Mouse (Mus musculus) embryonic stem cell, embryonic (primary cell): ENCODE results near the gene P2rx5.

Experiments
- CTCF ChIA-PET, 4 experiments: fragments of 300-600 bp in 2 of 4; fragments of 350-600 bp in 2 of 4; sonication (Branson Sonifier 250); formaldehyde crosslinking; loops; one replicate each; lab custom pipeline; 2022; ENCODE audit warnings: inconsistent platforms in 2 of 4; lab: Charles Lee
- POLR2A ChIA-PET, 4 experiments: fragments of 300-600 bp in 2 of 4; fragments of 350-600 bp in 2 of 4; sonication (Branson Sonifier 250); formaldehyde crosslinking; loops; one replicate each; lab custom pipeline; 2022; ENCODE audit warnings: antibody characterized with exemption in 4 of 4, inconsistent platforms in 1 of 4; lab: Charles Lee

The P2rx5 gene

GRCm38 (mm10) chr11:73194444-73194843 is 34.2 kb downstream of the P2rx5 start:
- ChIA-PET POLR2A (interaction anchor here in 3 of 4 experiments (0.6 to 1.0 kb wide), 3 partner anchors 9 to 58 kb away, joined by 3 to 5 read pairs (median 3); no protein-coding TSS in a partner anchor), CTCF (interaction anchor here in 1 of 4 experiments (0.6 to 0.9 kb wide), 2 partner anchors 8 to 56 kb away, joined by 3 to 6 read pairs; partner anchors contain the start of gene Haspin)

- ChIA-PET CTCF (interaction anchor here (0.5 to 1.6 kb wide), 6 partner anchors 9 to 1394 kb away, joined by 3 to 14 read pairs (median 4); partner anchors contain the start of gene Haspin (in 2 of the 4)), POLR2A (interaction anchor here in 3 of 4 experiments (0.7 to 4.2 kb wide), 40 partner anchors 9 to 1174 kb away, joined by 3 to 43 read pairs (median 8); partner anchors contain the start of genes Haspin (in 3 of the 3), Cyb5d2 (in 2 of the 3), Zzef1 (in 2 of the 3) and Camkk1 (in 1 of the 3))
These were observed 38.0 kb downstream of the P2rx5 start for GRCm38 (mm10) chr11:73198190-73198589.

GRCm38 (mm10) chr11:73198603-73199229 is 38.5 kb downstream of the P2rx5 start, which contains the start of gene Ctns:
Gene Ctns, minus strand, starts transcription at chr11:73199042.
- CTCF ChIA-PET: interaction anchor here (0.5 to 1.8 kb wide), 20 partner anchors 9 to 1393 kb away, joined by 3 to 14 read pairs (median 4); partner anchors contain the start of genes Haspin (in 3 of the 4) and P2rx5 (in 1 of the 4)
- POLR2A ChIA-PET: interaction anchor here (0.5 to 4.2 kb wide), 80 partner anchors 8 to 1350 kb away, joined by 3 to 43 read pairs (median 5); partner anchors contain the start of genes Haspin (in 3 of the 4), Camkk1 (in 2 of the 4), Cyb5d2 (in 2 of the 4) and Emc6 (in 2 of the 4)

DNA sequence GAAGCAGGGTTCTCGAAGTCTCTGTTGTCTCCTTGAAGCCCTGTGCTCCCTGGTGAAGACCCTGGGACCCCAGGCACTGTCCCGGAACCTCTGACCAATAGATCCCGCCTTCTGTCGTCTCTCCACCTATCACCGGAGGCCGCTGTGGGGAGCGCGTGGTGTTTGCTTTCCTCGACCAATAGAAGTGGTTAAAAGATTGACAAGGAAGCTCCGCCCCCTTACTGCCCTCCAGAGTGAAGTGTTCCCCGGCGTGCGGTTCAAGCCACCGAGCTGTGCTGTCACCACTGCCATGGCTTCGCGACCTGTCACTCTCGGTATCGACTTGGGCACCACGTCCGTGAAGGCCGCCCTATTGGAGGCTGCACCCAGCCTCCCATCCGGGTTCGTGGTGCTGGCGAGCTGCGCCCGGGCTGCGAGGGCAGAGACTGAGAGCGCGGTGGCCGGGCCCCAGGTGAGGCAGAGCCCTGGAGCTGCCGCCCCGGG is 39.0 kb downstream of the P2rx5 start, which contains the start of gene Shpk:
TSS of gene Shpk (plus strand) at position 231 of the 483 bp plus-strand sequence.
- CTCF ChIA-PET: interaction anchor here (0.6 to 1.8 kb wide), 20 partner anchors 8 to 1172 kb away, joined by 3 to 14 read pairs (median 4); partner anchors contain the start of genes Haspin (in 3 of the 4) and P2rx5 (in 1 of the 4)
- POLR2A ChIA-PET: interaction anchor here (0.5 to 4.2 kb wide), 84 partner anchors 8 to 1349 kb away, joined by 3 to 43 read pairs (median 5); partner anchors contain the start of genes Cyb5d2 (in 3 of the 4), Haspin (in 3 of the 4), Zzef1 (in 3 of the 4) and Camkk1 (in 2 of the 4)

DNA sequence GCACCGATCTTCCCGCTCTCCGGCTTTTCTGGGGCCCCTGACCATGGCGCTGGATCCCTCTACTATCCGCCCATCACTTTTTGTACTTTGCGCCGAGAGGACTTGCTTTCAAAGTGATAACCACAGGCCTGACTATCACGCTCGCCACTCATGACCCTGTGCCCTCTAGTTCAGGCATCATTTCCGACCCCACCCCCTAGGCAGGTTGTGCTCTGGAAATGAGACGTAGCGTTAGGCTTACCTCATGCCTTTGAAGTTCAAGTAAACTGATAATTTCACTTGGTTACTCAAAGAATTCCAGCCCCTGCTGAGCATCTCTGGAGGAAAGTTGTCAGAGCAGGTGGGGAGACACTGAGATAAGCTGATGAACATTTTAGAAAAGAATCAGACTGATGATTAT is 39.7 kb downstream of the P2rx5 start:
- POLR2A ChIA-PET: interaction anchor here (0.6 to 4.2 kb wide), 68 partner anchors 7 to 1349 kb away, joined by 3 to 43 read pairs (median 5); partner anchors contain the start of genes Cyb5d2 (in 3 of the 4), Haspin (in 3 of the 4), Zzef1 (in 3 of the 4) and Emc6 (in 2 of the 4)
- CTCF ChIA-PET: interaction anchor here in 3 of 4 experiments (0.6 to 1.8 kb wide), 16 partner anchors 8 to 1171 kb away, joined by 3 to 14 read pairs (median 4); partner anchors contain the start of genes Haspin (in 2 of the 3) and P2rx5 (in 1 of the 3)

GRCm38 (mm10) chr11:73201021-73201420 is 40.8 kb downstream of the P2rx5 start:
- ChIA-PET CTCF (interaction anchor here in 3 of 4 experiments (0.6 to 2.4 kb wide), 5 partner anchors 32 to 194 kb away, joined by 3 to 6 read pairs (median 4); partner anchors contain the start of gene Haspin (in 2 of the 3)), POLR2A (interaction anchor here in 2 of 4 experiments (0.6 to 4.2 kb wide), 4 partner anchors 22 to 1208 kb away, joined by 3 to 31 read pairs (median 6); partner anchors contain the start of gene Haspin (in 1 of the 2))

- POLR2A ChIA-PET: interaction anchor here in 2 of 4 experiments (0.6 to 4.2 kb wide), 4 partner anchors 23 to 1207 kb away, joined by 3 to 31 read pairs (median 6); partner anchors contain the start of gene Haspin (in 1 of the 2)
- CTCF ChIA-PET: interaction anchor here in 3 of 4 experiments (0.6 to 2.4 kb wide), 7 partner anchors 21 to 194 kb away, joined by 3 to 6 read pairs (median 3); partner anchors contain the start of gene Haspin (in 2 of the 3)
These were observed 41.4 kb downstream of the P2rx5 start for GRCm38 (mm10) chr11:73201597-73201996.

GRCm38 (mm10) chr11:73203895-73204294 is 43.7 kb downstream of the P2rx5 start:
- ChIA-PET CTCF (no interaction called here), POLR2A (interaction anchor here in 1 of 4 experiments (0.6 kb wide), 1 partner anchor 627 kb away, joined by 3 read pairs; no protein-coding TSS in a partner anchor)

GRCm38 (mm10) chr11:73205194-73205593 is 45.0 kb downstream of the P2rx5 start:
- POLR2A ChIA-PET: no interaction called here

GRCm38 (mm10) chr11:73207621-73208020 is 47.4 kb downstream of the P2rx5 start:
- CTCF ChIA-PET: interaction anchor here (0.6 to 2.4 kb wide), 8 partner anchors 9 to 81 kb away, joined by 3 to 13 read pairs (median 5); partner anchors contain the start of genes Ctns (in 3 of the 4), Shpk (in 2 of the 4) and Haspin (in 1 of the 4)
- POLR2A ChIA-PET: interaction anchor here in 3 of 4 experiments (0.7 to 1.7 kb wide), 7 partner anchors 8 to 1345 kb away, joined by 3 to 8 read pairs (median 5); partner anchors contain the start of genes Ctns (in 3 of the 3), Shpk (in 3 of the 3) and Haspin (in 1 of the 3)

More at GRCm38 (mm10) chr11:73205194-73205593, 45.0 kb downstream of the P2rx5 start:
- CTCF ChIA-PET: interaction anchor here in 1 of 4 experiments (0.7 kb wide), 1 partner anchor 76 kb away, joined by 4 read pairs; no protein-coding TSS in a partner anchor

DNA sequence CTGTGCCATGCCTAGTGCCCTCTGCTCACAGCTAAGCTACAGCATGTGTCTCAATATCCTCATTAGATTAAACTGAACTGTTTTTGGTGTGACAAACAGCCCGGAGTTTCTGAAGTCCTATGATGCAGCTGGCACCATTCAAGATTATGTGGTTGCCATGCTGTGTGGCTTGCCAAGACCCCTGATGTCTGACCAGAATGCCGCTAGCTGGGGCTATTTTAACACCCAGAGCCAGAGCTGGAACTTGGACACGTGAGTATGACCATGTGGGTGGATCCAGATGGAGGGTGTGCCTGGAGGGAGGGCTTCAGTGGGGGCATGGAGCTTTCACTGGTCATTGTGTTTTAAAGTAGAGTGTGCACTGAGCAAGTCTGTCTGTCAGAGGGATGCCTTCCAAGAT is 53.7 kb downstream of the P2rx5 start:
- ChIA-PET CTCF (no interaction called here), POLR2A (interaction anchor here in 1 of 4 experiments (1.9 kb wide), 1 partner anchor 15 kb away, joined by 7 read pairs; the partner anchor contains the start of genes Ctns and Shpk)

GRCm38 (mm10) chr11:73219671-73220070 is 59.5 kb downstream of the P2rx5 start:
- CTCF ChIA-PET: interaction anchor here in 1 of 4 experiments (0.6 kb wide), 1 partner anchor 279 kb away, joined by 3 read pairs; no protein-coding TSS in a partner anchor
- POLR2A ChIA-PET: interaction anchor here in 1 of 4 experiments (1.0 kb wide), 1 partner anchor 48 kb away, joined by 3 read pairs; the partner anchor contains the start of gene Trpv3

- CTCF ChIA-PET: interaction anchor here in 1 of 4 experiments (0.5 kb wide), 1 partner anchor 289 kb away, joined by 3 read pairs; no protein-coding TSS in a partner anchor
- POLR2A ChIA-PET: interaction anchor here in 1 of 4 experiments (1.0 kb wide), 1 partner anchor 47 kb away, joined by 3 read pairs; the partner anchor contains the start of gene Trpv3
These were observed 60.4 kb downstream of the P2rx5 start for GRCm38 (mm10) chr11:73220651-73221050.
